Mouse (Mus musculus): ENCODE measurements around the gene Syngap1.

Gene Syngap1

GRCm38 (mm10) chr17:26994410-26994809, 53.4 kb downstream of the Syngap1 start:
- DNase-seq (ENCODE audit: low spot score in 2 of 2): peak; percentile 73 to 75

- DNase-seq (ENCODE audit: low spot score in 2 of 2): no peak
Measured at GRCm38 (mm10) chr17:26995006-26995405, 54.0 kb downstream of the Syngap1 start.

GRCm38 (mm10) chr17:26995562-26995961, 54.5 kb downstream of the Syngap1 start:
- no peak for DNase-seq (ENCODE audit: low spot score in 2 of 2)

- no peak for DNase-seq (ENCODE audit: low spot score in 2 of 2)
Measured at GRCm38 (mm10) chr17:26997661-26998060, 56.6 kb downstream of the Syngap1 start.

GRCm38 (mm10) chr17:26998283-26998682, 57.2 kb downstream of the Syngap1 start:
- no peak for DNase-seq (ENCODE audit: low spot score in 2 of 2)

- DNase-seq (ENCODE audit: low spot score in 2 of 2): no peak
Measured at GRCm38 (mm10) chr17:26999996-27000395, 58.9 kb downstream of the Syngap1 start.

- DNase-seq (ENCODE audit: low spot score in 2 of 2): no peak
Measured at GRCm38 (mm10) chr17:27001151-27001550, 60.1 kb downstream of the Syngap1 start.

GRCm38 (mm10) chr17:27001889-27002288, 60.8 kb downstream of the Syngap1 start:
- DNase-seq (ENCODE audit: low spot score in 2 of 2): no peak

- DNase-seq (ENCODE audit: low spot score in 2 of 2): peak in 1 of 2 experiments; percentile 42
Measured at GRCm38 (mm10) chr17:27004431-27004830, 63.4 kb downstream of the Syngap1 start.

GRCm38 (mm10) chr17:27004903-27005485, 63.9 kb downstream of the Syngap1 start:
- no peak for DNase-seq (ENCODE audit: low spot score in 2 of 2)

- DNase-seq (ENCODE audit: low spot score in 2 of 2): no peak
Measured at GRCm38 (mm10) chr17:27005644-27006043, 64.6 kb downstream of the Syngap1 start.

GRCm38 (mm10) chr17:27008277-27008676, 67.2 kb downstream of the Syngap1 start:
- no peak for DNase-seq (ENCODE audit: low spot score in 2 of 2)

GRCm38 (mm10) chr17:27011167-27011566, 70.1 kb downstream of the Syngap1 start:
- DNase-seq (ENCODE audit: low spot score in 2 of 2): no peak

GRCm38 (mm10) chr17:27011998-27012672, 71.1 kb downstream of the Syngap1 start:
- peak in 1 of 2 experiments; percentile 42 for DNase-seq (ENCODE audit: low spot score in 2 of 2)

- no peak for DNase-seq (ENCODE audit: low spot score in 2 of 2)
Measured at GRCm38 (mm10) chr17:27012909-27013308, 71.9 kb downstream of the Syngap1 start.

- peak; percentile 68 to 86 for DNase-seq (ENCODE audit: low spot score in 2 of 2)
Measured at GRCm38 (mm10) chr17:27017564-27018499, 76.8 kb downstream of the Syngap1 start.

GRCm38 (mm10) chr17:27018555-27019196, 77.6 kb downstream of the Syngap1 start:
- no peak for DNase-seq (ENCODE audit: low spot score in 2 of 2)

GRCm38 (mm10) chr17:27021076-27021475, 80.0 kb downstream of the Syngap1 start:
- no peak for DNase-seq (ENCODE audit: low spot score in 2 of 2)

- no peak for DNase-seq (ENCODE audit: low spot score in 2 of 2)
Measured at GRCm38 (mm10) chr17:27021736-27022135, 80.7 kb downstream of the Syngap1 start.

Measured in heart, adult 9 months (tissue).